Mouse (Mus musculus) brain, adult 2 months (tissue): ENCODE measurements around the gene Osmr.
"Not testable (repeated sequence)": the region's sequence is repeated elsewhere in the genome, so short reads cannot be mapped to it uniquely, and the experiment has no call there.

Source experiments
- DNase-seq: peaks from one replicate; pipeline ENCODE4 v3.0.0; 2011; ENCODE audit warnings: low read depth, low spot score

Osmr gene

GRCm38 (mm10) chr15:6862125-6862524 lies 12.6 kb downstream of the Osmr start:
- no peak for DNase-seq

GRCm38 (mm10) chr15:6861617-6862016 lies 13.2 kb downstream of the Osmr start:
- no peak for DNase-seq

DNA sequence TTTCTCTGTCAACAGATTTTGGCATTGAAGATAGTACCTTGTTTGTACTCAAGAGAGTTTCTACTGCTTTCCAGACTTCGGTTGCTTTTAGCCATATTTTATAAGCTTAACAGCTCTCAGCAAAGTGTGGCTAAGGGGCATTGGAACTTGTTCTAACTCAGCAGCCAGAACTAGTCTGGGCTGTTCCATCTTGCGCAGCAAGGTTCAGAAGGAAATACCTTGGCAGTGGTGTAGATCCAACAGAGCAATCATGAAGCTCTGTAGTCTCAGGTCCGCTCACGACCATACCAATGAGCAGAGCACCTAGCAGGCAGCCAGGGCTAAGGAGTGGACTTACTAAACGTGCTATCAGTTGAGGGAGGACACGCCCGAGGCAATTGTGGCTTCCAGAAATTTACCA lies 15.0 kb downstream of the Osmr start:
- no peak for DNase-seq

DNA sequence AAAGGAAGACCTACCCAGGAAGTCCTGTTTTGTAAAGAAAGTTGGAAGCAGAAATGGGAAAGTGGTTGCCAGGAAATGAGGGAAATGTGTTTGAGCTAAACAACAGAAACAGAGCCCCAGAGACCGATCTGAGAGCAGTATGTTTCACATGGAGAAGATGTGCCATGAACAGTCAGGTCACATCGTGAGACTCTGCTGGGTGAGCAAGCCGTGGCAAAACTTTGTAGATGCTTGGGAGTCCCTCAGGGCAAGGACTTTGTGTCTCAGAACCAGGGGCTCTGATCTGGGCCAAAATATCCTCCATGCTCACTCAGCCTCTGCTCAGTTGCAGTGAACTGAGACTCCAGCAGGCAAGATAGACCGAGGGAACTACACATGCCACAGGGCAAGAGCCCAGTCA lies 15.9 kb downstream of the Osmr start:
- DNase-seq = no peak

- DNase-seq = peak; percentile 21
These were observed 17.4 kb downstream of the Osmr start for GRCm38 (mm10) chr15:6857270-6857905.

DNA sequence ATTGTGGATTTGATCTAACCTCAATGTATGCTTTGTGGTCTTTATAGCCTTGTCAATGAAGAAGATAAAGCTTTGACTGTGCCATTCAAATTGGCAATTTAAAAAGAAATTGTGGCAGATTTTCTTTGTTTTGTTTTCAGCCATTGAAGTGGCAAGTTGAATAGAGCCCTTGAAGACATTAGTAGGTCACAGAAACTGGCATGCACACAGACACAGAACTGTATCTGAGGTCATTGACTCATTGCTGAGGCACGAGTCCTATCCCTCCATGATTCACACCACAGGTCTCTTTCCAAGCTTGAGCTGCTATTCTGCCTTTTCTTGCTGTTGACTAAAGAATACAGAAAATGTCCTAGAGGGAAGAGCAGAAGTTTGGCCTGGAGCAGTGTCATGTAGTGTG lies 24.9 kb downstream of the Osmr start:
- no peak for DNase-seq

DNA sequence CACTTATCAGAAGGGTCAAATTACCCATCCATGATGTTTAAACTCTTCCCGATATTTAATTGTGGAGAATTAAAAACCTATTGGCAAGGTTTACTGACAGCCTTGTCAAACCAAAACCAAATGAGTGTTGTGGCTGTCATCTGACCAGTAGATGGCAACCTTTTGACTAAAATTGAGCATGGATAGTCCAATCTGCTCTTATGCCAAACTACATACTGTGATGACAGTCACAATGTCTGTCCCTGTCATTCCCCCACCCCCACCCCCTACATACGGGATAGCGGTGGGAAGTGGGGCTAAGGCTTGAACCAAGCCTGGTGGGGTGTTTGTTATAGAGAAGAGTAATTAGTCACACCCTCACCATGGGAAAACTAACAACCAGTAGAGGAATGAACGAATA lies 34.6 kb downstream of the Osmr start:
- DNase-seq = peak; percentile 46

GRCm38 (mm10) chr15:6815807-6816206 lies 59.0 kb downstream of the Osmr start:
- DNase-seq = peak; percentile 17

DNA sequence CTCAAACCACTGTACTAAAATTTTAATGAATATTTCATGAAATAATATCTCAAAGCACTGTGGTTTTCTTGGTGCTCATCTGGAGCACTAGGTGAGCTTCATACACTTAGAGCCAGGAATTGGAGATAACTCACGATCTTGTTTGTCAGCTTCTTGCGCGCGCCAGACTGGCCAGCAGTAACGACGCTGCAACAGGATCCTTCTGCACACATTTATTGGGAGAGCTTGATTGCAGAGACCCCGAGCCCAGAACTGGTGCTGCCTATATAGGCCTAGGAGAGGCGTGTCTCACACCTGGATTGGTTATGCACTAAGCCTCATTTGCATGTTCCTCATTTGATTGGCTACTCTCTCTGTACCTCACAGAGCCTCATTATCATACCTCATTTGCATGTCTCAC lies 73.6 kb downstream of the Osmr start:
- not testable (repeated sequence) for DNase-seq

- no peak for DNase-seq
These were observed 81.9 kb downstream of the Osmr start for GRCm38 (mm10) chr15:6792846-6793245.

GRCm38 (mm10) chr15:6791648-6792047 lies 83.1 kb downstream of the Osmr start:
- no peak for DNase-seq

DNA sequence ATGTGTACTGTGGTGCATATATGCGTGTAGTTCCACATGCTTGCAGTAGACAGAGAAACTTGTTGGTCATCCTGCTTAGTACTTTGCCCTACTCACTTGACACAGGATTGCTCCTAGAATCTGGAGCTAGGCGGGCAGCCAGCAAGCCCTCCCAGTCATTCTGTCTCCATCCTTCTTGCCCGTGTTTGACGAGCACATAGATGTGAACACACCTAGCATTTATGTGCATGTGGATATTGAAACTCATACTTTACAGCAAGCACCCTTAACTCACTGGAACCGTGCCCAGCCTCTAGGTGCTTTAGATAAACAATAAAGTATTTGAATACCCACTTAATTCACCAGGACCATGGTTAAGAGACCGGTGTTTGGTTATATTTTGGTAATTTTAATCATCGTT lies 84.8 kb downstream of the Osmr start:
- DNase-seq = no peak

DNA sequence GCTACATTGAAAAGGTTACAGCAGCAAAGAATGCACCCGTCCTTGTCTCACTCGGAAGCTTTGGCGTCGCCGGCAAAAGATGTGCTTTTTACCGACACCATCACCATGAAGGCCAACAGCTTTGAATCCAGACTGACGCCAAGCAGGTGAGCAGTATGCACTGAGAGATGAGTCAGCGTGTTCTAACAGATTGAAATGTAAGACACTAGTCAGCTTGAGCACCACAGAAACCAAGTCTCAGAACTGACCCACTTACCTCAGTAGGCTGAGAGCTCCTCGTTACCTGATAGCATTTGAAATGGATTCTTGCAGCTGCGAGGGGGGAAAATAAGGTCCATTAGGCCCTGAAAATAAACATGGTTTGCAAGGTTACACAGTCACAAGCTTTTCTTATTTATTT lies 87.5 kb downstream of the Osmr start:
- DNase-seq = peak; percentile 53

DNA sequence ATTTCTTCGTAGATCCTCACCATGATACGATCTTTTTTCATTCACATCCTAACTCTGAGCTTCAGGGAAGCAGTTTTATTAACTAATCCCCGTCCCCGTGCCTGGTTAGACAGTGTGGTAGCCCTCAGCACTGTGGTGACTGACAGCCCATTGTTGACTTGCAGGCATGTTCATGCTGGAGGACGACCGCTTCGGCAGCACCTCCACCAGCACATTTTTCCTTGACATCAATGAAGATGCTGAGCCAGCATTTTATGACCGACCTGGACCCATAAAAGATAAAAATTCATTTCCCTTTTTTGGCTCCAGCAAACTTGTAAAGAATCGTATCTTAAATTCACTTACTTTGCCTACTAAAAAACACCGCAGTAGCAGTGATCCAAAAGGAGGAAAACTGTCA lies 88.6 kb downstream of the Osmr start:
- DNase-seq = no peak

DNA sequence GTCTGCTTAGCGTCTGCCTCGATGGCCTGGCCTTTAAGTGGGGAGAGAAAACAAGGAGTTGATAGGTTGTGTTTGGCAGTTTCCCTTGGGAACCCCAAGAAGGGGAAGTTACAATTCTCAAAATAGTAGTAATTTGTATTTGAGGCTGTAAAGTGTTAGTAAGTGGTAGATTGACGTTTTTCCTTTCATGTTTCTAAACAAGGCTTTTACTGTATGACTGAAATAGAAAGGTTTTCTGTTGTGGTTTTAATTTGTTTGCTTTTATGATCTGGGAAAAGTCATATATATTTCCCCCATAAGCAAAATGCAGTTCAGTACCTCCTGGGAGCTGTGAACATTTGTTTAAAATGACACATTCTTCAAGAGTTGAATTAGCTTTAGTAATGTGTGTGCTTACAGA lies 102.5 kb downstream of the Osmr start:
- DNase-seq = no peak
